Mouse (Mus musculus): ENCODE measurements around the gene U2af1l4. TPM values are rescaled to one million over a fixed set of nuclear protein-coding genes. Genes with fewer than 3 reads are reported as not detected.

Gene U2af1l4
- total and polyA plus RNA-seq, 3 experiments, result 42.5 to 71.2 (median 62.9) TPM

- ATAC-seq (ENCODE audit: extremely low read depth, insufficient number of reproducible peaks, low FRiP score, poor library complexity, severe bottlenecking) (peak; percentile 75), DNase-seq (ENCODE audit: low spot score) (peak; percentile 97)
- Histone ChIP-seq H3K9me3 (replicated peaks) (no peaks in the 10 kb centered on the region), H3K27me3 (ENCODE audit: insufficient read depth, low read length) (peaks cover 5% of the 10 kb centered on the region), H3K36me3 (replicated peaks) (peaks cover 41% of the 10 kb centered on the region), H3K4me3 (ENCODE audit: low read depth, low read length) (peak within 1 kb of the TSS; percentile 88), H3K4me1 (ENCODE audit: insufficient read depth, low read depth, low read length) (peaks cover 60% of the 10 kb centered on the region)
- TF ChIP-seq CTCF (IDR thresholded peaks at IDR 0.05; ENCODE audit: low read depth, low read length) (no peak), TAL1 (conservative IDR thresholded peaks at IDR 0.05; ENCODE audit: low read depth, low read length) (no peak), POLR2AphosphoS5 (IDR thresholded peaks at IDR 0.05; ENCODE audit: insufficient replicate concordance, low read depth, low read length) (no peak), GATA2 (IDR thresholded peaks at IDR 0.05; ENCODE audit: borderline replicate concordance, low read depth, low read length) (no peak), GATA1 (IDR thresholded peaks at IDR 0.05; ENCODE audit: borderline replicate concordance, low read length) (no peak)
These were observed 25.8 kb downstream of the U2af1l4 start, which contains the start of gene Kmt2b for GRCm38 (mm10) chr7:30588676-30589434. TSS of gene Kmt2b (minus strand) at chr7:30588726.

- ATAC-seq (ENCODE audit: extremely low read depth, insufficient number of reproducible peaks, low FRiP score, poor library complexity, severe bottlenecking) (peak; percentile 29; the same call in 1 of the 2 replicates), DNase-seq (ENCODE audit: low spot score) (peak; percentile 80)
- Histone ChIP-seq H3K27me3 (ENCODE audit: insufficient read depth, low read length) (peaks cover 12% of the 10 kb centered on the region), H3K9me3 (replicated peaks) (no peaks in the 10 kb centered on the region), H3K4me1 (ENCODE audit: insufficient read depth, low read depth, low read length) (peaks cover 58% of the 10 kb centered on the region), H3K36me3 (replicated peaks) (peaks cover 33% of the 10 kb centered on the region), H3K4me3 (ENCODE audit: low read depth, low read length) (peak overlapping the region; percentile 88)
- no peak for TF ChIP-seq POLR2AphosphoS5 (IDR thresholded peaks at IDR 0.05; ENCODE audit: insufficient replicate concordance, low read depth, low read length)
- TF ChIP-seq GATA1 (IDR thresholded peaks at IDR 0.05; ENCODE audit: borderline replicate concordance, low read length), result no peak
- no peak for TF ChIP-seq TAL1 (conservative IDR thresholded peaks at IDR 0.05; ENCODE audit: low read depth, low read length)
- peak; percentile 52 for TF ChIP-seq CTCF (IDR thresholded peaks at IDR 0.05; ENCODE audit: low read depth, low read length)
- TF ChIP-seq GATA2 (IDR thresholded peaks at IDR 0.05; ENCODE audit: borderline replicate concordance, low read depth, low read length), result no peak
These were observed 26.6 kb downstream of the U2af1l4 start for GRCm38 (mm10) chr7:30589435-30590301.

- no peak for TF ChIP-seq GATA1 (IDR thresholded peaks at IDR 0.05; ENCODE audit: borderline replicate concordance, low read length)
- no peak for TF ChIP-seq GATA2 (IDR thresholded peaks at IDR 0.05; ENCODE audit: borderline replicate concordance, low read depth, low read length)
- no peak for TF ChIP-seq POLR2AphosphoS5 (IDR thresholded peaks at IDR 0.05; ENCODE audit: insufficient replicate concordance, low read depth, low read length)
- ATAC-seq (ENCODE audit: extremely low read depth, insufficient number of reproducible peaks, low FRiP score, poor library complexity, severe bottlenecking) (no peak), DNase-seq (ENCODE audit: low spot score) (no peak)
- Histone ChIP-seq H3K4me3 (ENCODE audit: low read depth, low read length) (no peak overlapping the region), H3K4me1 (ENCODE audit: insufficient read depth, low read depth, low read length) (peaks cover 47% of the 10 kb centered on the region), H3K36me3 (replicated peaks) (peaks cover 19% of the 10 kb centered on the region), H3K9me3 (replicated peaks) (no peaks in the 10 kb centered on the region), H3K27me3 (ENCODE audit: insufficient read depth, low read length) (peaks cover 25% of the 10 kb centered on the region)
These were observed 28.0 kb downstream of the U2af1l4 start for GRCm38 (mm10) chr7:30590927-30591604.

- peaks cover 42% of the 10 kb centered on the region for H3K4me1 ChIP-seq (ENCODE audit: insufficient read depth, low read depth, low read length)
These were observed 28.5 kb downstream of the U2af1l4 start for GRCm38 (mm10) chr7:30591605-30591951.

GRCm38 (mm10) chr7:30592772-30593423 lies 29.8 kb downstream of the U2af1l4 start:
- Histone ChIP-seq H3K4me3 (ENCODE audit: low read depth, low read length) (no peak overlapping the region), H3K9me3 (replicated peaks) (no peaks in the 10 kb centered on the region), H3K27me3 (ENCODE audit: insufficient read depth, low read length) (peaks cover 39% of the 10 kb centered on the region), H3K4me1 (ENCODE audit: insufficient read depth, low read depth, low read length) (peaks cover 29% of the 10 kb centered on the region), H3K36me3 (replicated peaks) (peaks cover 6% of the 10 kb centered on the region)
- DNase-seq (ENCODE audit: low spot score) (no peak), ATAC-seq (ENCODE audit: extremely low read depth, insufficient number of reproducible peaks, low FRiP score, poor library complexity, severe bottlenecking) (no peak)
- no peak for TF ChIP-seq POLR2AphosphoS5 (IDR thresholded peaks at IDR 0.05; ENCODE audit: insufficient replicate concordance, low read depth, low read length)
- TF ChIP-seq GATA2 (IDR thresholded peaks at IDR 0.05; ENCODE audit: borderline replicate concordance, low read depth, low read length), result no peak
- TF ChIP-seq GATA1 (IDR thresholded peaks at IDR 0.05; ENCODE audit: borderline replicate concordance, low read length), result no peak

More at GRCm38 (mm10) chr7:30591605-30591951, 28.5 kb downstream of the U2af1l4 start:
- H3K27me3 ChIP-seq (ENCODE audit: insufficient read depth, low read length), result peaks cover 28% of the 10 kb centered on the region
- H3K36me3 ChIP-seq (replicated peaks), result peaks cover 14% of the 10 kb centered on the region
- no peak for TF ChIP-seq TAL1 (conservative IDR thresholded peaks at IDR 0.05; ENCODE audit: low read depth, low read length)
- no peak for TF ChIP-seq GATA2 (IDR thresholded peaks at IDR 0.05; ENCODE audit: borderline replicate concordance, low read depth, low read length)
- TF ChIP-seq CTCF (IDR thresholded peaks at IDR 0.05; ENCODE audit: low read depth, low read length), result no peak
- no peak for TF ChIP-seq GATA1 (IDR thresholded peaks at IDR 0.05; ENCODE audit: borderline replicate concordance, low read length)
- no peak for TF ChIP-seq POLR2AphosphoS5 (IDR thresholded peaks at IDR 0.05; ENCODE audit: insufficient replicate concordance, low read depth, low read length)
- ATAC-seq (ENCODE audit: extremely low read depth, insufficient number of reproducible peaks, low FRiP score, poor library complexity, severe bottlenecking), result no peak
- no peak overlapping the region for H3K4me3 ChIP-seq (ENCODE audit: low read depth, low read length)
- H3K9me3 ChIP-seq (replicated peaks), result no peaks in the 10 kb centered on the region
- DNase-seq (ENCODE audit: low spot score), result no peak
